Mouse (Mus musculus) liver, embryonic 14.5 days (tissue): ENCODE results near the gene Sytl2. TPM values are rescaled to one million over a fixed set of nuclear protein-coding genes. Genes with fewer than 3 reads are reported as not detected.

ENCODE experiments used
- ATAC-seq: fragments of 200-750 bp; cut with Nextera tagmentation; 2 replicates; pipeline ENCODE4 v1.8.0; 2017; ENCODE audit warnings: moderate number of reproducible peaks, mild to moderate bottlenecking, moderate library complexity; ENCODE audit not compliant: insufficient read depth
- DNase-seq, 3 experiments: peaks; one replicate each; pipeline ENCODE4 v3.0.0-alpha.2; 2012 to 2013; ENCODE audit warnings: low read depth in 3 of 3, low spot score in 3 of 3
- H3K27ac ChIP-seq: fragments of 300-500 bp; sonication (generic); 2 replicates; pipeline ENCODE4 v1.5.1; 2014; ENCODE audit warnings: moderate library complexity, mild to moderate bottlenecking, control low read depth, inconsistent platforms
- H3K27me3 ChIP-seq: fragments of 300-500 bp; sonication (generic); 2 replicates; pipeline ENCODE4 v1.6.1; 2014; ENCODE audit warnings: mild to moderate bottlenecking, low read length, moderate library complexity; ENCODE audit not compliant: control insufficient read depth, insufficient read depth
- H3K36me3 ChIP-seq: fragments of 300-500 bp; sonication (generic); replicated peaks from 2 replicates; pipeline ENCODE4 v1.6.1; 2014; ENCODE audit warnings: low read depth; ENCODE audit not compliant: control insufficient read depth, insufficient read depth
- H3K4me1 ChIP-seq, 2 experiments: fragments of 200-500 bp in 1 of 2; fragments of 300-500 bp in 1 of 2; sonication (generic) in 1 of 2; replicated peaks; 2 replicates each; pipeline ENCODE4 v1.6.1; 2012 to 2014; ENCODE audit warnings: antibody characterized with exemption in 1 of 2, inconsistent platforms in 1 of 2, low read length in 1 of 2; ENCODE audit not compliant: control insufficient read depth in 2 of 2, insufficient read depth in 2 of 2
- H3K4me2 ChIP-seq: fragments of 300-500 bp; sonication (generic); 2 replicates; pipeline ENCODE4 v1.6.1; 2014; ENCODE audit warnings: low read depth, mild to moderate bottlenecking, control low read depth, moderate library complexity
- H3K4me3 ChIP-seq, 2 experiments: fragments of 200-500 bp in 1 of 2; fragments of 300-500 bp in 1 of 2; sonication (generic) in 1 of 2; 2 replicates each; pipeline ENCODE4 v1.5.1; 2012 to 2014; ENCODE audit warnings: low read depth in 2 of 2, low read length in 2 of 2, mild to moderate bottlenecking in 2 of 2, control low read depth in 1 of 2, inconsistent platforms in 1 of 2, moderate library complexity in 1 of 2; ENCODE audit not compliant: insufficient read depth in 1 of 2
- H3K9ac ChIP-seq: fragments of 300-500 bp; sonication (generic); replicated peaks from 2 replicates; pipeline ENCODE4 v1.6.1; 2014; ENCODE audit warnings: mild to moderate bottlenecking, control low read depth, moderate library complexity
- H3K9me3 ChIP-seq: fragments of 300-500 bp; sonication (generic); 2 replicates; pipeline ENCODE4 v1.6.1; 2016; ENCODE audit warnings: low read length, mixed read lengths; ENCODE audit not compliant: control insufficient read depth
- CTCF ChIP-seq: IDR thresholded peaks from 2 replicates; pipeline ENCODE4 v1.5.1; 2016; ENCODE audit warnings: antibody characterized with exemption, low read depth, control low read depth
- EP300 ChIP-seq: IDR thresholded peaks from 2 replicates; pipeline ENCODE4 v1.6.1; 2016; ENCODE audit warnings: antibody characterized with exemption, low read depth
- WGBS: fragments of 180-500 bp; shearing (Covaris S2); extraction: QIAGEN DNeasy Blood & Tissue Kit; methylation state at CpG from one replicate; pipeline ENCODE4 v1.1.7; 2014; ENCODE audit not compliant: insufficient replicate concordance; 5-methylcytosine and 5-hydroxymethylcytosine counted together
- polyA plus RNA-seq, 2 experiments: library from polyadenylated mRNA; depleted of rRNA in 1 of 2; stranded (reverse) in 1 of 2; unstranded in 1 of 2; fragments of >200 nt; fragmentation: Nextera tagmentation in 1 of 2; extraction: Ambion mirVana in 1 of 2; gene quantifications; 2 replicates each; pipeline versions ENCODE4 v1.2.1 to v1.2.3; 2012 to 2014

Sytl2 gene
- polyA plus RNA-seq, 2 experiments, result 0.38 to 0.45 TPM

DNA sequence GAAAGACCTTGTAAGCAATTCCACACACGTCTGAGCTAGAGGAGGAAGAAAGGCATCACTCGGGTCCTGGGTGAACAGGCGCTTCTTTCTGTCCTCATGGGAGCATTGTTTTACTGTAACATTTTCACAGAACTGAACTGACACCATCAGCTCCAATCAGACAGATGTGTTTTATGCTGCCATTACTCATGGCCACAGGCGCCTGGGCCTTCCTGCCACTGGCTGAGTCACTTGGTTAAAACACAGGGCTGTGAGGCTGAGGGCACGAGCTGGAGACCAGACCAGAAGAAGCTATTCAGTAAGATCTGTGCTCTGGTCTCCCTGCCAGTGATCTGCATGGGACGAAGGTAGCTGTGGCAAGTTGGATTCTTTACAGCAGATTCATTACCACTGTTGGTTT lies 6.0 kb downstream of the Sytl2 start:
- WGBS, result 51% methylated on average over 6 of the region's 6 CpGs
- no peaks in the 10 kb centered on the region for H3K4me1 ChIP-seq
- DNase-seq (no peak), ATAC-seq (no peak)
- H3K36me3 ChIP-seq, result no peaks in the 10 kb centered on the region
- peaks cover 6% of the 10 kb centered on the region for H3K27me3 ChIP-seq
- H3K4me3 ChIP-seq, result no peak overlapping the region
- H3K9ac ChIP-seq, result no peak overlapping the region
- TF ChIP-seq CTCF (no peak), EP300 (no peak)
- H3K4me2 ChIP-seq, result no peak overlapping the region
- no peak overlapping the region for H3K27ac ChIP-seq
- H3K9me3 ChIP-seq, result no peaks in the 10 kb centered on the region

DNA sequence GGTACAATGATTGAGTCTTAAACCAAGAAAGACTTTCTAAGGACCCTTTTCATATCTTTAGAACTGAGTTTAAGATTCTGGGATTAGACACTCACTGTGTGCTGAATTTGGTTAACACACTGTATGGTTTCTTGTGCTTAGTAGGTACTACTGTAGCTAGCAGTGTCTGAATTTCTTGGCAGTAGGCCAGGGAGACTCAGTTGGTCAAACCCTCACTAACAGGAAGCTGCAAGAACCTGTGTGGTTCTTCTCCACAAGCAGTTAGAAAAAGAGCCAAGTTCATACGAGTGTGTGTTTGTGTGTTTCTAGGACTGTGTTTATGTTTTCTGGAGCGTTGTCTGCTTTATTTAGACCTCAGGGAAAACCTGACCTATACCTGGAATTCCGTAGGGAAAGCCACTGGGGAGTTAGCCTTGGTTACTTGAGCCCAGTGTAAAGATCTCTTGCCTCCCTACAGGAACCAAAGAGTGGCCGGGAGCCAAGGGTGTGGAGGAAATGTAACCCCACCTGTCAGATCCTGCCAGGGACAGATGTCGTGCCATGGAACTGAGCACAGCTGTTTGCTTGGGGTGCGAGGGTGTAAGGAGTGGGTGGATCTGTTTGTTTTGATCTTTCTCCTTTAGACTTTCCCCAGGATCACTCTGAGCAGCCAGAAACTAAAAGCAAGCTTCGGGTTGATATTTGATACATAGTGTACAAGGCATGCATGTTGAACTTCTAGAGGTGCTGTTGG lies 10.3 kb downstream of the Sytl2 start:
- Histone ChIP-seq H3K4me2 (no peak overlapping the region), H3K36me3 (no peaks in the 10 kb centered on the region), H3K9me3 (no peaks in the 10 kb centered on the region), H3K9ac (no peak overlapping the region), H3K4me1 (no peaks in the 10 kb centered on the region), H3K27ac (no peak overlapping the region), H3K27me3 (no peaks in the 10 kb centered on the region), H3K4me3 (no peak overlapping the region)
- ATAC-seq (no peak), DNase-seq (no peak)
- WGBS, result 32% methylated on average over 7 of the region's 7 CpGs
- no peak for TF ChIP-seq EP300
- no peak for TF ChIP-seq CTCF

DNA sequence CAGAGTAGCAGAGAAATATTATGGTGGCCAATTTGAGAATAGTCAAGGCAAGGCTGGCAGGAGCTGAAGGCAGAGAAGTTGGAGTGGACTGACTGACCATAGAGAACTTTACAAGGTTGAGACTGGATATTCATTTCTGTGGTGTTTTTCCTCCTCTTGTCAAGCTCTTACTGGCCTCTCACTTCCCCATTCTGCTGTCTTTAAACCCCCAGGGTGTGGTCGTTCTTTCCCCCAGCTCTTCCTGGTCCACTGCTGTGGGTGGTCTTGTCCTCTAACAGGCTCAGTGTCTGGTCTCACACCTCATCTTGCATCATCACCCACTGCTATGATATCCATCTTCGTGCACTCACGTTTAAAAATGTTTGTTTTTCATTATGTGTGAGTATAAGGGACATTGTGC lies 11.4 kb downstream of the Sytl2 start:
- Histone ChIP-seq H3K4me3 (no peak overlapping the region), H3K9ac (no peak overlapping the region), H3K4me1 (no peaks in the 10 kb centered on the region), H3K27ac (no peak overlapping the region), H3K27me3 (no peaks in the 10 kb centered on the region), H3K4me2 (no peak overlapping the region), H3K9me3 (no peaks in the 10 kb centered on the region), H3K36me3 (no peaks in the 10 kb centered on the region)
- 10% methylated on average over 3 of the region's 3 CpGs for WGBS
- TF ChIP-seq CTCF (no peak), EP300 (no peak)
- ATAC-seq (no peak), DNase-seq (no peak)

DNA sequence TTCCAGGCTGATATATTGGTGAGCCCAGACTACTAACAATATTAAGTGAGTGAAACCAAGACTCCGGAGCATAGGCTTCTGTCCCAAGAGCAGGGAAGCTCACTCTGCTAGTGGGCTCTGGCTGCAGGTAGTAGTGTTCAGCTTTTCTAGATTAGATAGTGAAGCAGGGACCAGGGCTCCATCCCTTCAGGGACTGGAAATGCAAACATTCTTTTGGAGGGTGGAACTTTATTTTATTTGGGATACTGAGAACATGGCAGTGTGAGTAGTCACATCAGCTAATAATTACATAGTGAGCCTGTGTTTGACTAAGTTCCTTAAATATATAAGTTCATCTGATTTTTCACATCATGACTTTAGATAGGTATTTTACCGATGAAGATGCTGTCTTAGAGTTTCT lies 14.8 kb downstream of the Sytl2 start:
- ATAC-seq (no peak), DNase-seq (no peak)

DNA sequence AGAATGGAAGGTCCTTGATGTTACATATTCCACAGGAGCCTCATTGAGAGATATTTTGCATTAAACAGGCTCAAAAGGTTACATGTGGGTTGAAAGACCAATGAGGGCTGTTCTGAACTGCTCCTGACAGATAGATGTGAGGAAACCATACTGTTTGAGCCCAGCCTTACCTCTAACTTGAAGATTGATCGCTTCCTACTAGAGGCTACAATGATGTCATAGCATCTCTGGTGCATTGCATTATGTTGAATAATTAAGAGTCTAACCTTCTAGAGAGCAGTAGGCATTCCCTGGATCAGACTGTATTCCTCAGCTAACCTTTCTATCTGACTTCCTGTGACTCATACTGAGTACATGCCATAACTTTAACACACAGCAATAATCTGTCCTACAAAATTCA lies 17.4 kb downstream of the Sytl2 start:
- Histone ChIP-seq H3K36me3 (no peaks in the 10 kb centered on the region), H3K27me3 (no peaks in the 10 kb centered on the region), H3K27ac (no peak overlapping the region), H3K9ac (no peak overlapping the region), H3K4me2 (no peak overlapping the region), H3K4me3 (no peak overlapping the region), H3K9me3 (no peaks in the 10 kb centered on the region), H3K4me1 (no peaks in the 10 kb centered on the region)
- no peak for ATAC-seq
- TF ChIP-seq EP300, result no peak
- no peak for TF ChIP-seq CTCF
- no peak for DNase-seq
- WGBS, result 69% methylated on average over 1 of the region's 1 CpGs

More for the DNA sequence above, 14.8 kb downstream of the Sytl2 start:
- no peak overlapping the region for H3K4me3 ChIP-seq
- no peaks in the 10 kb centered on the region for H3K4me1 ChIP-seq
- TF ChIP-seq CTCF, result no peak
- no peak for TF ChIP-seq EP300
- no peak overlapping the region for H3K27ac ChIP-seq
- H3K4me2 ChIP-seq, result no peak overlapping the region
- H3K9ac ChIP-seq, result no peak overlapping the region
- no peaks in the 10 kb centered on the region for H3K27me3 ChIP-seq
- no peaks in the 10 kb centered on the region for H3K36me3 ChIP-seq
- 68% methylated on average over 2 of the region's 2 CpGs for WGBS
- H3K9me3 ChIP-seq, result no peaks in the 10 kb centered on the region
